Mouse (Mus musculus) layer of hippocampus, postnatal 25 days (tissue): ENCODE data around the gene Zfp865. TPM values are rescaled to one million over a fixed set of nuclear protein-coding genes. Genes with fewer than 3 reads are reported as not detected.
"Not testable (repeated sequence)": the region's sequence is repeated elsewhere in the genome, so short reads cannot be mapped to it uniquely, and the experiment has no call there.

Experiments
- DNase-seq, 2 experiments: peaks; one replicate each; pipeline ENCODE4 v3.0.0; 2022; ENCODE audit warnings: mixed read lengths in 2 of 2, low spot score in 1 of 2; ENCODE audit errors: extremely low spot score in 1 of 2
- total RNA-seq, 2 experiments: library from RNA; stranded (reverse); gene quantifications; 2 replicates each; pipeline ENCODE4 v1.2.3; 2021

The Zfp865 gene
- total RNA-seq: 10 to 100 TPM; 33.0 to 41.3 TPM

- DNase-seq: peak; percentile 96 to 98
Observed at GRCm38 (mm10) chr7:5020000-5020681, at the start of gene Zfp865, which contains the start of gene Ccdc106. Zfp865 (plus strand) TSS chr7:5020376. Ccdc106 (plus strand) TSS chr7:5020553.

GRCm38 (mm10) chr7:4971068-4971467, 49.1 kb upstream of the Zfp865 start, which contains the start of gene Sbk3:
Sbk3 (minus strand) TSS chr7:4971168.
- DNase-seq: no peak

GRCm38 (mm10) chr7:4971710-4972109, 48.5 kb upstream of the Zfp865 start:
- no peak for DNase-seq

GRCm38 (mm10) chr7:4972321-4973047, 47.7 kb upstream of the Zfp865 start:
- DNase-seq: no peak

- DNase-seq: no peak
Observed at GRCm38 (mm10) chr7:4975455-4975854, 44.7 kb upstream of the Zfp865 start.

- DNase-seq: no peak
Observed at GRCm38 (mm10) chr7:4976832-4977231, 43.3 kb upstream of the Zfp865 start.

GRCm38 (mm10) chr7:4988250-4988649, 31.9 kb upstream of the Zfp865 start:
- DNase-seq: no peak

GRCm38 (mm10) chr7:4993347-4993998, 26.7 kb upstream of the Zfp865 start:
- DNase-seq: no peak

GRCm38 (mm10) chr7:4993999-4994788, 26.0 kb upstream of the Zfp865 start:
- DNase-seq: no peak

GRCm38 (mm10) chr7:4995268-4996002, 24.7 kb upstream of the Zfp865 start:
- no peak for DNase-seq

GRCm38 (mm10) chr7:4996003-4996895, 23.9 kb upstream of the Zfp865 start, which contains the start of gene Zfp579:
Zfp579 (minus strand) TSS chr7:4996158.
- peak; percentile 96 to 97 for DNase-seq

- no peak for DNase-seq
Observed at GRCm38 (mm10) chr7:4996934-4997333, 23.2 kb upstream of the Zfp865 start.

GRCm38 (mm10) chr7:4999876-5000275, 20.3 kb upstream of the Zfp865 start:
- DNase-seq: no peak

GRCm38 (mm10) chr7:5002876-5003275, 17.3 kb upstream of the Zfp865 start:
- not testable (repeated sequence) for DNase-seq

- DNase-seq: no peak
Observed at GRCm38 (mm10) chr7:5008229-5008628, 11.9 kb upstream of the Zfp865 start.

GRCm38 (mm10) chr7:5012681-5013513, 7.3 kb upstream of the Zfp865 start:
- no peak for DNase-seq

GRCm38 (mm10) chr7:5014251-5015117, 5.7 kb upstream of the Zfp865 start, which contains the start of the genes Zfp524 and Fiz1:
Zfp524 (plus strand) TSS chr7:5014415.
Fiz1 (minus strand) TSS chr7:5014697.
- peak; percentile 93 for DNase-seq
